In genomic region chr15:81083281-81083680, GRCm38 (mm10) we compare ENCODE assay signal across 9 mouse cellular contexts.
DNase-seq lines count a peak whose midpoint lies in the region; ATAC-seq and TF ChIP-seq lines count a peak whose summit lies in the region.
"Had no signal": no experiment of that assay in that cellular context is flagged by ENCODE, and none has a peak within 500 bp of the region (broad histone marks: within the 10 kb centered on the region; RNA-seq: fewer than 3 reads in every experiment).

No protein-coding gene starts in this region.

- no peak for ATAC-seq in limb, embryonic 12.5 days (ENCODE audit: insufficient number of reproducible peaks, insufficient read depth, low FRiP score, low TSS enrichment, low read depth)
- ATAC-seq in lung, postnatal 0 days = no peak
- ATAC-seq: midbrain, embryonic 13.5 days had no signal

- H3K27ac ChIP-seq in limb, embryonic 12.5 days = peak overlapping the region; percentile 73
- no peak overlapping the region for H3K27ac ChIP-seq in limb, embryonic 10.5 days
- peak overlapping the region; percentile 51; the same call in 1 of the 2 replicates for H3K27ac ChIP-seq in lung, postnatal 0 days (ENCODE audit: low read length)
- H3K27ac ChIP-seq: midbrain, embryonic 13.5 days had no signal

- TF ChIP-seq CTCF in lung, postnatal 0 days (IDR thresholded peaks at IDR 0.05) = no peak

- intact Hi-C loops in left cerebral cortex, postnatal 4 days (cut with DNase I) = no loop called here

- TF ChIP-seq EP300 in lung, postnatal 0 days (IDR thresholded peaks at IDR 0.05) = no peak

- no peak overlapping the region for H3K4me2 ChIP-seq in limb, embryonic 12.5 days
- no peak overlapping the region for H3K4me2 ChIP-seq in lung, postnatal 0 days (replicated peaks; ENCODE audit: low read depth, low read length)
- H3K4me2 ChIP-seq: midbrain, embryonic 13.5 days had no signal

- no peak overlapping the region for H3K4me3 ChIP-seq in limb, embryonic 12.5 days (replicated peaks)
- H3K4me3 ChIP-seq in limb, embryonic 10.5 days = no peak overlapping the region
- no peak overlapping the region for H3K4me3 ChIP-seq in lung, postnatal 0 days (ENCODE audit: low read depth, low read length)
- H3K4me3 ChIP-seq: midbrain, embryonic 13.5 days had no signal

- H3K9ac ChIP-seq in limb, embryonic 12.5 days (replicated peaks) = no peak overlapping the region
- H3K9ac ChIP-seq in lung, postnatal 0 days (replicated peaks; ENCODE audit: low read depth) = no peak overlapping the region
- H3K9ac ChIP-seq: midbrain, embryonic 13.5 days had no signal

- H3K27me3 ChIP-seq in limb, embryonic 12.5 days = no peaks in the 10 kb centered on the region
- H3K27me3 ChIP-seq in limb, embryonic 10.5 days (ENCODE audit: low read depth, poor library complexity, severe bottlenecking) = no peaks in the 10 kb centered on the region
- no peaks in the 10 kb centered on the region for H3K27me3 ChIP-seq in lung, postnatal 0 days (replicated peaks; ENCODE audit: insufficient read depth, low read length)
- H3K27me3 ChIP-seq: midbrain, embryonic 13.5 days had no signal

- peak; percentile 31 for DNase-seq in adrenal gland, postnatal 14 days
- DNase-seq in adrenal gland, adult 8-10 months = no peak
- DNase-seq in limb, embryonic 10.5 days (ENCODE audit: low spot score) = no peak
- peak; percentile 34 for DNase-seq in kidney, adult 11 months
- peak; percentile 72 for DNase-seq in lung, postnatal 0 days (ENCODE audit: low spot score)
- DNase-seq in left cerebral cortex, postnatal 4 days = no peak
- no peak for DNase-seq in left cerebral cortex, adult 11 months (ENCODE audit: low spot score)

- 50% methylated on average over 4 of the region's 4 CpGs for WGBS in limb, embryonic 12.5 days
- WGBS in limb, embryonic 10.5 days = 74% methylated on average over 4 of the region's 4 CpGs
- 48% methylated on average over 4 of the region's 4 CpGs for WGBS in lung, postnatal 0 days

- H3K4me1 ChIP-seq in limb, embryonic 12.5 days (replicated peaks) = peaks cover 17% of the 10 kb centered on the region
- H3K4me1 ChIP-seq in limb, embryonic 10.5 days = peaks cover 23% of the 10 kb centered on the region
- peaks cover 7% of the 10 kb centered on the region; the same call in 1 of the 2 replicates for H3K4me1 ChIP-seq in lung, postnatal 0 days (ENCODE audit: insufficient read depth, low read depth, low read length)

- H3K9me3 ChIP-seq in limb, embryonic 12.5 days = no peaks in the 10 kb centered on the region
- no peaks in the 10 kb centered on the region for H3K9me3 ChIP-seq in limb, embryonic 10.5 days (replicated peaks)
- no peaks in the 10 kb centered on the region for H3K9me3 ChIP-seq in lung, postnatal 0 days (ENCODE audit: low read length)
- H3K9me3 ChIP-seq: midbrain, embryonic 13.5 days had no signal

- no peaks in the 10 kb centered on the region for H3K36me3 ChIP-seq in limb, embryonic 12.5 days
- H3K36me3 ChIP-seq in limb, embryonic 10.5 days = no peaks in the 10 kb centered on the region
- no peaks in the 10 kb centered on the region for H3K36me3 ChIP-seq in lung, postnatal 0 days (ENCODE audit: insufficient read depth, low read length)
- H3K36me3 ChIP-seq: midbrain, embryonic 13.5 days had no signal

Comparison
In these comparisons a context has a peak if more than half of its experiments do, and no peak if none do; other contexts are left out.
1. DNase-seq: peak in adrenal gland, postnatal 14 days (single experiment), kidney, adult 11 months (single experiment) and lung, postnatal 0 days (single experiment); none in adrenal gland, adult 8-10 months (single experiment), limb, embryonic 10.5 days (single experiment), left cerebral cortex, postnatal 4 days (single experiment) and left cerebral cortex, adult 11 months (single experiment).